Mouse (Mus musculus) erythroblast, embryonic 14.5 days (primary cell): ENCODE data around the gene Mcm3.

Experiments used
- GATA1 ChIP-seq: IDR thresholded peaks from 2 replicates; pipeline ENCODE4 v1.6.1; 2012; ENCODE audit warnings: low read length, inconsistent platforms, mixed read lengths
- TAL1 ChIP-seq: IDR thresholded peaks from 3 replicates; pipeline ENCODE4 v1.6.1; 2012; ENCODE audit warnings: low read length, inconsistent platforms, mixed read lengths

GRCm38 (mm10) chr1:20860775-20861174 is 40.7 kb upstream of the Mcm3 start:
- TF ChIP-seq GATA1 = no peak
- TF ChIP-seq TAL1 = no peak
